Mouse (Mus musculus): ENCODE data around the gene Mroh3. TPM values are rescaled to one million over a fixed set of nuclear protein-coding genes. Genes with fewer than 3 reads are reported as not detected.
A peak's percentile ranks its signal among the peaks of the same experiment; 100 is the strongest.

Gene Mroh3
- polyA plus RNA-seq, 1 experiment from 2014 or later: 0.28 TPM

GRCm38 (mm10) chr1:136136547-136136946 lies 76.1 kb downstream of the Mroh3 start:
- peak overlapping the region; percentile 85 for H3K27ac ChIP-seq (ENCODE audit: low read length)
- H3K4me2 ChIP-seq (ENCODE audit: low read depth, low read length): peak overlapping the region; percentile 41
- H3K27me3 ChIP-seq (replicated peaks; ENCODE audit: control insufficient read depth, insufficient read depth, low read length): no peaks in the 10 kb centered on the region
- no peak for ATAC-seq
- H3K9ac ChIP-seq (ENCODE audit: low read depth, low read length): peak overlapping the region; percentile 41
- H3K4me3 ChIP-seq (ENCODE audit: low read length): peak overlapping the region; percentile 18; the same call in 1 of the 2 replicates
- H3K9me3 ChIP-seq (ENCODE audit: control insufficient read depth, low read length): no peaks in the 10 kb centered on the region
- no peaks in the 10 kb centered on the region for H3K36me3 ChIP-seq (ENCODE audit: control insufficient read depth, insufficient read depth, low read length)
- WGBS: 41% methylated on average over 4 of the region's 4 CpGs
- H3K4me1 ChIP-seq (ENCODE audit: control insufficient read depth, insufficient read depth, low read length): peaks cover 89% of the 10 kb centered on the region

DNA sequence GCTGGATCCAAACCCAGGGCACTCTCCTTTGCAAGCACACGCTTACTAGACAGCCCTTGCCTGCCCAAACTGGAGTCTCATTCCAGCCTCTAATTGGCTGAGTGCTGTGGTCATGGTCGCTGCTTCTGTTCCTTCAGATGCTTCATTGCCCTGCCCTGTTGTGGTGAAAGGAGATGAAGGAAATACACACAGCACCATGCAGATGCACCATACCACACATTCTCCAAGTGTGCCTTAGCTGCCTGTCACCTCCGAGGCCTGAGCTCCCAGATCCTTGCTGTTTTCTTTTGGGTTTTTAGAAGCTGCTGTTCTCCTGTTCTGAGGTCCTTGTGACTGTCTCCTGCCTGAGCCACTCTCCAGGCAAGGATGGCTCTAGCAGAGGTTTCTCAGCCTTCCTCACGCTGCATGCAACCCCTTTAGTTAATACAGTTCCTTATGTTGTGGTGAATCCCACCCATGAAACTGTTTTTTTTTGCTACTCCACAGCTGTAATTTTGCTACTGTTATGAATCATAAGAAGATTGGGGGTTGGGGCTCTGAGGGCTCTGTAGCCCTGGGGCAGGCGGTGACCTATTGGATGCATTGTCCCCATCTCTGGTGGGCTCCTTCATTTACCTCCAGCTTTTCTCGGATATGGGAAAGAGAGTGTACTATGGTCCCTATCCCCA lies 76.7 kb downstream of the Mroh3 start:
- Histone ChIP-seq H3K4me2 (ENCODE audit: low read depth, low read length) (peak overlapping the region; percentile 41; the same call in 1 of the 2 replicates), H3K27me3 (replicated peaks; ENCODE audit: control insufficient read depth, insufficient read depth, low read length) (no peaks in the 10 kb centered on the region), H3K9me3 (ENCODE audit: control insufficient read depth, low read length) (no peaks in the 10 kb centered on the region), H3K9ac (ENCODE audit: low read depth, low read length) (peak overlapping the region; percentile 41; the same call in 1 of the 2 replicates), H3K4me3 (ENCODE audit: low read length) (no peak overlapping the region), H3K4me1 (ENCODE audit: control insufficient read depth, insufficient read depth, low read length) (peaks cover 87% of the 10 kb centered on the region), H3K27ac (ENCODE audit: low read length) (peak overlapping the region; percentile 85), H3K36me3 (ENCODE audit: control insufficient read depth, insufficient read depth, low read length) (no peaks in the 10 kb centered on the region)
- WGBS: 69% methylated on average over 6 of the region's 6 CpGs
- no peak for ATAC-seq

GRCm38 (mm10) chr1:136135046-136135445 lies 77.6 kb downstream of the Mroh3 start:
- H3K27me3 ChIP-seq (replicated peaks; ENCODE audit: control insufficient read depth, insufficient read depth, low read length): no peaks in the 10 kb centered on the region
- no peaks in the 10 kb centered on the region for H3K9me3 ChIP-seq (ENCODE audit: control insufficient read depth, low read length)
- H3K27ac ChIP-seq (ENCODE audit: low read length): peak overlapping the region; percentile 85
- H3K4me2 ChIP-seq (ENCODE audit: low read depth, low read length): no peak overlapping the region
- peak; percentile 73 for ATAC-seq
- 31% methylated on average over 1 of the region's 1 CpGs for WGBS
- no peak overlapping the region for H3K4me3 ChIP-seq (ENCODE audit: low read length)
- no peak overlapping the region for H3K9ac ChIP-seq (ENCODE audit: low read depth, low read length)
- peaks cover 88% of the 10 kb centered on the region for H3K4me1 ChIP-seq (ENCODE audit: control insufficient read depth, insufficient read depth, low read length)
- H3K36me3 ChIP-seq (ENCODE audit: control insufficient read depth, insufficient read depth, low read length): no peaks in the 10 kb centered on the region

- Histone ChIP-seq H3K4me2 (ENCODE audit: low read depth, low read length) (peak overlapping the region; percentile 97), H3K36me3 (ENCODE audit: control insufficient read depth, insufficient read depth, low read length) (no peaks in the 10 kb centered on the region), H3K9me3 (ENCODE audit: control insufficient read depth, low read length) (no peaks in the 10 kb centered on the region), H3K27me3 (replicated peaks; ENCODE audit: control insufficient read depth, insufficient read depth, low read length) (no peaks in the 10 kb centered on the region), H3K27ac (ENCODE audit: low read length) (peak overlapping the region; percentile 50), H3K4me1 (ENCODE audit: control insufficient read depth, insufficient read depth, low read length) (peaks cover 87% of the 10 kb centered on the region), H3K9ac (ENCODE audit: low read depth, low read length) (peak overlapping the region; percentile 89), H3K4me3 (ENCODE audit: low read length) (no peak overlapping the region)
- ATAC-seq: no peak
- 67% methylated on average over 2 of the region's 2 CpGs for WGBS
Observed at GRCm38 (mm10) chr1:136134547-136134946, 78.1 kb downstream of the Mroh3 start.

DNA sequence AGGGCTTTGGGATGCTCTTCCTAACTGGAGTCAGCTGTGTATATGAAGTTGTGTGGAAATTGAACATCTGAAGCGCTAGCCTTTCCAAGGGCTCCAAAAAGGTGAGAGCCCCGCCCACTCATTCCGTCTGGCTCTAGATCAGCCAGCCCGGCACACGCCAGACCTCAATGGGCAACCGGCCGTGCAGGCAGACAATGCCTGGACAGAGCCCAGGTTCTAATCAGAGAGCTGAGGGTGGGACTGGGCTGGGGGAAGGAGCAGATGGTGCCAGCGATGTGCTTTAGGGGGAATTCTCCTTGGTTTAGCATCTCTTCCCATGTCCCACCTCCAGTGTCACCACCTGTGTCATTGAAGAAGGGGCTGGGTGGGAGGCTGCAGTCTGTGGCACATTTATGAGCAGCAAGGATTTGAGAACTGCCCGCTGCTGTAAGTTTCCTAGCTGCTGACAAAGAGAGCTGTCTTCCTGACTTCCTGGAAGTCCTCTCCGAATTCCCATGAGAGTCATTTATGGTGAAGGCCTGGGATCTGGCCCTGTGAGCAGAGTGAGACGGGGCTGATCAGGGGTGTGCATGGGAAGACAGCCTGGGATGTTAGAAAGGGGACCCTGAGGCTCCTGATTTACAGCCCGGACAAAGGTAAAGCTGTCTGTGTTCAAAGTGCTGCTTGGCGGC lies 78.9 kb downstream of the Mroh3 start:
- H3K4me2 ChIP-seq (ENCODE audit: low read depth, low read length): peak overlapping the region; percentile 97
- peak overlapping the region; percentile 89 for H3K9ac ChIP-seq (ENCODE audit: low read depth, low read length)
- no peak for ATAC-seq
- H3K4me3 ChIP-seq (ENCODE audit: low read length): peak overlapping the region; percentile 95
- peaks cover 86% of the 10 kb centered on the region for H3K4me1 ChIP-seq (ENCODE audit: control insufficient read depth, insufficient read depth, low read length)
- WGBS: 40% methylated on average over 13 of the region's 13 CpGs
- H3K9me3 ChIP-seq (ENCODE audit: control insufficient read depth, low read length): no peaks in the 10 kb centered on the region
- no peaks in the 10 kb centered on the region for H3K36me3 ChIP-seq (ENCODE audit: control insufficient read depth, insufficient read depth, low read length)
- H3K27me3 ChIP-seq (replicated peaks; ENCODE audit: control insufficient read depth, insufficient read depth, low read length): no peaks in the 10 kb centered on the region
- peak overlapping the region; percentile 50 for H3K27ac ChIP-seq (ENCODE audit: low read length)

DNA sequence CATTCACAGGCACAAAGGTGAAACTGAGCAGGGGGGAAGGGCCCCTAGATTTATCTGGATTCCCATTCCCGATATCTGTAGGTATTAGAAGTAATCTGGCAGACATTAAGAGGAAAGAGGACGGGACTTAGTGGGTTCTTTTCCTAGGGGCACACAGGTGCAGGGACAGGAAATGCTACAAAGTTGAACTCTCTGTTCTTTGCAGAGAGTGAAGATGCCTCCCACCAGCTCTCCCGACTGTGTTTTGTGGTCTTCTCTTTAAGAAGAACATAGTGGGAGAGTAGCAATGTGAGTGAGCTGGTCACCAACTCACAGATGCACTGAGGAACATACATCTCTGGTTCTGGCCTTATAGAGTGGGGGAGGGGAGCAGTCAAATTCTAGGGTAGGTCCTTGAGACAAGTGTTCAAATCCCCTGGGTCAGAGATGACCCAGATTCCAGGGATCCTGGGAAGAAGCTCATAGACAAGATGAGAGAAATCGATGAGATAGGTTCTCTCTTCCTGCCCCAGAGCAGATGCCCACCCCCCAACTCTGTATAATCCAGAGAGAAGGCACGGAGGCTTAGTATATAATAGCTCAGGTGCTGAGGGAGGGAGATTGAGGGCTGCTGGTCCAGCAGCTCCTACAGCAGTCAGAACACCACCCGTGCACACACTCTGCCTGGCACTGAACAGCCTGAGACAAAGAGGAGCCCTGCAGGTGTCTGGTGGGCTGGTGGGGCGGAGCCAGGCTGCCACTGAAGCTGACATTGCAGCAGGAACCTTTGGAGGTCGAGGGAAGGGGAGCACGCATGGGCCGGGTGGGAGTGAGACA lies 80.0 kb downstream of the Mroh3 start:
- Histone ChIP-seq H3K27me3 (replicated peaks; ENCODE audit: control insufficient read depth, insufficient read depth, low read length) (no peaks in the 10 kb centered on the region), H3K4me2 (ENCODE audit: low read depth, low read length) (peak overlapping the region; percentile 97), H3K36me3 (ENCODE audit: control insufficient read depth, insufficient read depth, low read length) (no peaks in the 10 kb centered on the region), H3K9ac (ENCODE audit: low read depth, low read length) (peak overlapping the region; percentile 89), H3K4me1 (ENCODE audit: control insufficient read depth, insufficient read depth, low read length) (peaks cover 83% of the 10 kb centered on the region), H3K27ac (ENCODE audit: low read length) (peak overlapping the region; percentile 72; the same call in 1 of the 2 replicates), H3K9me3 (ENCODE audit: control insufficient read depth, low read length) (no peaks in the 10 kb centered on the region), H3K4me3 (ENCODE audit: low read length) (peak overlapping the region; percentile 95)
- no peak for ATAC-seq
- 40% methylated on average over 10 of the region's 10 CpGs for WGBS

Other genes with a start within 250 kb of the Mroh3 start
- gene Igfn1, start 206.5 kb downstream of the Mroh3 start, polyA plus RNA-seq (2015; fragmentation: Nextera tagmentation; extraction: Ambion mirVana): 0.05 and 0.09 TPM in 2 replicates
- gene Tmem9, start 204.7 kb downstream of the Mroh3 start, polyA plus RNA-seq (2015; fragmentation: Nextera tagmentation; extraction: Ambion mirVana): 165 and 182 TPM in 2 replicates
- not detected in 2 replicates for gene Ascl5, start 162.0 kb downstream of the Mroh3 start, polyA plus RNA-seq (2015; fragmentation: Nextera tagmentation; extraction: Ambion mirVana)
- 0.04 TPM in 1 of 2 replicates, not detected in the other for gene Cacna1s, start 160.1 kb downstream of the Mroh3 start, polyA plus RNA-seq (2015; fragmentation: Nextera tagmentation; extraction: Ambion mirVana)
- 4.3 and 4.8 TPM in 2 replicates for gene Kif21b, start 81.4 kb downstream of the Mroh3 start, polyA plus RNA-seq (2015; fragmentation: Nextera tagmentation; extraction: Ambion mirVana)
- 32.6 and 33.4 TPM in 2 replicates for gene Inava, start 21.4 kb upstream of the Mroh3 start, polyA plus RNA-seq (2015; fragmentation: Nextera tagmentation; extraction: Ambion mirVana)
- not detected in 2 replicates for gene Gpr25, start 48.0 kb upstream of the Mroh3 start, polyA plus RNA-seq (2015; fragmentation: Nextera tagmentation; extraction: Ambion mirVana)
- 3.7 and 3.9 TPM in 2 replicates for gene Camsap2, start 133.3 kb upstream of the Mroh3 start, polyA plus RNA-seq (2015; fragmentation: Nextera tagmentation; extraction: Ambion mirVana)
- 10.1 and 12.3 TPM in 2 replicates for gene Ddx59, start 202.4 kb upstream of the Mroh3 start, polyA plus RNA-seq (2015; fragmentation: Nextera tagmentation; extraction: Ambion mirVana)

Measured in intestine, embryonic 16.5 days (tissue).